Mouse (Mus musculus): Measurements from ENCODE around the gene Ctrb1.

GRCm38 (mm10) chr8:111709223-111709622 lies 18.4 kb upstream of the Ctrb1 start:
- TF ChIP-seq CTCF (IDR thresholded peaks at IDR 0.05; ENCODE audit: borderline replicate concordance, extremely low read depth, insufficient read depth, insufficient read length) (no peak), POLR2A (IDR thresholded peaks at IDR 0.05; ENCODE audit: borderline replicate concordance, extremely low read depth, insufficient read depth, insufficient read length, poor library complexity, severe bottlenecking) (no peak)

Data from brain, embryonic 14.5 days (tissue).